Mouse (Mus musculus) left cerebral cortex, postnatal 4 days (tissue): ENCODE data around the gene Neurl1a. TPM values are rescaled to one million over a fixed set of nuclear protein-coding genes. Genes with fewer than 3 reads are reported as not detected.

Experiments
- DNase-seq: peaks from one replicate; pipeline ENCODE4 v3.0.0-alpha.2; 2022
- intact Hi-C: fragments of 180-260 bp; cut with DNase I; formaldehyde crosslinking; loops from one replicate; pipeline ENCODE4 v1.15.1; 2025
- total RNA-seq, 2 experiments: library from RNA; stranded (reverse); gene quantifications; 2 replicates each; pipeline ENCODE4 v1.2.3; 2021

Gene Neurl1a
- total RNA-seq, 2 experiments from 2014 or later, result 42.6 to 54.8 TPM

DNA sequence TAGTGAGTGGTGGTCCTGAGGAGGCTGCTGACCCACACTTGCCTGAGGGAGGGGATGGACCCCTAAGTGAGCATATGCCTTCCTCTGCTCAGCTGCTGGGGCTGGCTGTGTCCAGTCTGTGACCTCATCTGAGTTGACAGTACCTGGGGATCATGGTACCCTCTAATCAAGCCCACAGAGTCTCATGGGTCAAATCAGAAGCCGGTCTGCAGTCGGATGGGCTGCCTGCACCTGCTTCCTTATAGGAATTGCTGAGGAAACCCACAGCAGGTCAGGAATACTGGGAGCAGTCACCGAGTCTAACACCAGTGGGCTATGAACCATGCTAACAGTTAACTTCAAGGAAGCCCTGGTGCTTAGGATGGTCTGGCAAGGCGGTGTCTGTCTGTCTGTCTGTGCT, 31.8 kb downstream of the Neurl1a start:
- intact Hi-C loops, result no loop called here
- DNase-seq, result no peak

DNA sequence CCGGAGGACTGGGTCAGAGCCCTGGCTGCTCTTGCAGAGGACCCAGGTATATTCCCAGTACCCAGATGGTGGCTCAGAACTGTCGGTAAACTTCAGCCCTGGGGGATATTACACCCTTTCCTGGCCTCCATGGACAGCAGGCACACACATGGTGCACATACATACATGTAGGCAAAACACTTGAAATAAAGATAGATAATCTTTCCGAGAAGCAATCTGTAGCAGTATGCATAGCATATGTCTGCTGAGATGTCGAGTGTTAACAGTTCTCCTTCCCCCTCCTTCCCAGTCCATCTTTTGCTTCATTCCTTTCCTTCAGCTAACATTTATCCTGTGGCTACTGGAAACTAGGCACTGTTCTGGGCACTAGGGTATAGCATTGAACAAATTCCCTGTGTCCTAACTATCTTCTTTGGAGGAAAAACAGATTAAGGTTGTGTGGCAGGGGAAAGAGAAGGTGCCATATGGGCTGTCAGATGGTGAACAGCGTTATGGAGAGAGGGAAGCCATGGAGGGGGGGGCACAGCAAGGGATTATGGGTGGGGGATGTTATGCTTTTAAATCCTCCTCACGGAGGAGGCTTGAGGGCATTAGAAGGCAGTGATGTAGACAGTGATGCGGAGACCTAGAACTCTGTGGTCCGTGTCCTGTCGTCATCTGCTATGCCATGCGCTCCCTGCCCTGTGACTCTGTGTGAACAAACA, 33.1 kb downstream of the Neurl1a start:
- intact Hi-C loops, result no loop called here
- DNase-seq, result peak; percentile 74

DNA sequence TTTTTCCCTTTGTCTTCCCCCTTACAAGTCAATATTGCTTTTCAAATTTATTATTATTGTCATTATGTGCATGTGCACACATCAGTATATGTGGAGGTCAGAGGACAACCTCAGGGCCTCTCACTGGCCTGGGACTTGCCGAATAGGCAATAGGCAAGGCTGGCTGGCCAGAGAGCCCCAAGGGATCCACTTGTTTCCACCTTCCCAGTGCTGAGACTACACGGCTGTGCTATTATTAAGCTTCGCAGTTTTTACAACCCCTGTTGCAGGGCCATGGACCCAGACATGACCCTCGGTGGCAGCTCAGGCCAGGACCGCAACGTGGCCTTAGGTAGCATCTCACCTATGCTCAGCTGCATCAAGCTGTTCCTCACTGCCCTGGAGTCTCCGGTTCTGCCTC, 33.8 kb downstream of the Neurl1a start:
- DNase-seq, result no peak
- intact Hi-C loops, result no loop called here

GRCm38 (mm10) chr19:47213470-47213869, 34.9 kb downstream of the Neurl1a start:
- no peak for DNase-seq
- intact Hi-C loops, result no loop called here

- intact Hi-C loops, result no loop called here
- no peak for DNase-seq
Measured at GRCm38 (mm10) chr19:47216766-47217165, 38.1 kb downstream of the Neurl1a start.

GRCm38 (mm10) chr19:47219622-47220021, 41.0 kb downstream of the Neurl1a start:
- intact Hi-C loops, result no loop called here

GRCm38 (mm10) chr19:47220232-47220631, 41.6 kb downstream of the Neurl1a start:
- intact Hi-C loops, result no loop called here
- no peak for DNase-seq

More at GRCm38 (mm10) chr19:47219622-47220021, 41.0 kb downstream of the Neurl1a start:
- no peak for DNase-seq

GRCm38 (mm10) chr19:47221006-47221405, 42.4 kb downstream of the Neurl1a start:
- no peak for DNase-seq
- intact Hi-C loops, result no loop called here

DNA sequence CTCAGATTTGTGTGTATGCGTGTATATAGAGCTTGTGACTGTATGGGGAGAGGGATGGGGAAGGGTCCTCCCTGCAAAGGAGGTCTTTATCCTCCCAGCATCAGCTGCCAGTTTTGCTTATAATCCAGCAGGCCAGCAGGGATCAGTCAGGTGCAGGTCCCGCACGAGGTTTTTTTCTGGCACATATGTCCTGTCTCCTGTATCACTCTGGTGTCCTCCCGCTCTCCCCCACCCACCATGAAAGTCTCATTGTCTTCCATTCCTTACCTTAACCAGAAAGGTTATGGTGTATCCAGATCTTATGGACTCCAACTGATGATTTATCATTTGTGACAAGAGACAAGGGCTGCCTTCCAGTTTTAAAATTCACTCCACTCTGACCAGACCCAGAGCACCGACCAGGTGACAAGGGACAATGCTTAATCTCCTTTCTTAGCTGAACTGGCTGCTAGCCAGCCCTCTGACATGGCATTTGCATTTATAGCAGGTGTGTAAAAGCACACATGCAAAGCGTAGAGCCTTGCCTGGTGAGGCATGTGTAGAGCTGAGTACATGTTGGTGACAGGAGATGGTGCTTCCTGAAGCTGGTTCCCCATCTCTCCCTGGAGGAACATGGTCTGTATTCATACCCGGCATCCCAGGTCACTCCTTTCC, 43.0 kb downstream of the Neurl1a start:
- intact Hi-C loops, result no loop called here

DNA sequence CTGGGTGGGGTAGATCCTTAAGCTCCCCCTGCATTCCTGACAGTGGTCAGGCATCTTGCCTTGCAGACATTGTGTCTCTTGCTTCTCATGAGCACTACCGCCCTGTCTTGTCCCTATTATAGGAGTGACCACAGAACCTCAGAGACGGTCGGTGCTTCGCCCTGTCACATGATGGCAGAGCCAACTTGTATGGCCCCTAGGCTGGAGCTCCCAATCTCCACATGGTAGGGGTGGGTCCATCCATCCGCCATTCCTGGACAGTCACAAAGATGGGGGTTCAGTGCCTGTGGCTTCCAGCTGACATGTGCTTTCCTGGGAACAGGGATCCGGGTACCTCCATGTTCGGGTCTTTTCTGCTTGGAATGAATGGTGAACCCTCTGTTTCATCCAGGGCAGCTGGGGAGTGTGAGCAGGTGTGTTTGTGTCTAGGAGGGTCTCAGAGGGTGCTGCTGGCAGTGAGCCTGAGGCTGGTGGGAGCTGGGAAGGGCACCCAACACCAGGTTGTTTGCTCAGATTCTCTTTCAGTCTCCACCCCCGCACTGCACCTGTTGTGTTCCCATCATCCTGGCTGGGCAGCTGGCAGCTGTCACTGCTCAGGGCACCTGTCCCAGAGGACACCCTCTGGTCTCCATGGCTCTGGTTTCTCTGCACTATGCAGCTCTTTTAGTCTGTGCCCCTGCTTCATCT, 43.7 kb downstream of the Neurl1a start:
- DNase-seq, result peak; percentile 64
- intact Hi-C loops, result no loop called here

More for the DNA sequence above, 43.0 kb downstream of the Neurl1a start:
- DNase-seq, result no peak

- DNase-seq, result no peak
- intact Hi-C loops, result no loop called here
Measured at GRCm38 (mm10) chr19:47222841-47223557, 44.4 kb downstream of the Neurl1a start.

GRCm38 (mm10) chr19:47224743-47225142, 46.1 kb downstream of the Neurl1a start:
- intact Hi-C loops, result no loop called here
- no peak for DNase-seq

GRCm38 (mm10) chr19:47225791-47226190, 47.2 kb downstream of the Neurl1a start:
- intact Hi-C loops, result no loop called here
- no peak for DNase-seq

DNA sequence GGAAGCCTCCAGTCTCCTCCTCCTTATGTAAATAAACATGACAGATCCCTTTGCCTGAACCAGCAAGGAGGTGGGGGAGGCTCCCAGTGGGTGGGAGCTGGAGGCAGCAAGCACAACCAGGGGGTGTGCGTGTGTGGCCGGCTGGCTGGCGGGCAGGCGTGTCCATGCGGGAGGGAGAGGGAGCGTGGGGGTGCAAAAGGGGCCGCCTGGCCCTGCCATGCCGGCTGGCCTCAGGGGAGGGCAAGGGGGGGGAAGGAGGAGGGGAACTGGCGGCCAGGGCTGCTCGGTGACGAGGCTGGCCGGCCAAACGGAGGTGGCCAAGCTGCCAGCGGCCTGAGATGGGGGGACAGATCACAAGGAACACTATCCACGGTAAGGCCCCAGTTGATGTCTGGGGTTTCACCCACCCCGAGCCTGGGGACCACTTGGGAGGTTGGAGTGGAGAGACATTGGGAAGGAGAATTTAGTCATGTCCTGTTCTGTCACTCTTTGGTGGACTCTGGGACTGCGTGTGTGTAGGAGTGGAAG, 50.2 kb downstream of the Neurl1a start:
- intact Hi-C loops, result no loop called here
- DNase-seq, result peak; percentile 74

DNA sequence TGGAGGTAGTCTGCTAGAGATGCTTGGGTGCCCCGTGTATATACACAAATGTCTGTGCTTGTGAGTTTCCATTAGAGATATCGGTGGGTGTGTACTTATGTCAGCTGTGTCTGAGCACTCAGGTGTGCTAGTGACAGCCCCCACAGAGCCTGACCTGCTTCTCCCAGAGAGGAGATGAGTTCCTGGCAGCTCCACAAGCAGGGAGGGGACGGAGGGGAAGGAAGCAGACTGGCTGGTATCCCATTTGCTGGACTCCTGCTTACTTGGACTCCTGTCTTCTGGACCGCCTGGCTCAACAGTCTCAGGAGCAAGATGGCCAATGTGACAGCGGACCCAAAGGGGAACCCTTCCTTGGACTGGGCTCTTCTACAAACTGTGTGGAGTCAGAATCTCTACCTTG, 50.8 kb downstream of the Neurl1a start:
- intact Hi-C loops, result no loop called here

DNA sequence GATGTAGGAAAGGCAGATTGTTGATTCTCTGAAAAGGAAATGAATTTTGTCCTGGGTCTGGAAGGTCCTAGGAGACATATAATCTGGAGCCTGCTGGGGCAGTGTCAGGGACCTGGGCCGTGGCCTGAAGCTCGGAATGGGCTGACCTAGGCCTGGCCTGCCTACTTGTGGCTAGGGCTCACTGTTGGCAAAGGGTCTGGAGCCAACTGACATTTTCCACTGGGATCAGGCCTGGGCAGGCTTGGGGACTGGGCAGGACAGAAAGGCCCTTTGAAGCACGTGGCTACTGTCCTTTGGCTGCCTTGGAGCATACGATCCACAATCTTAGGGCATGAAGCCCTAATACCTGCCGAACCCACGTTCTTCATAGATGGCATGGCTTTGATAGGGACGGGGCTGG, 51.5 kb downstream of the Neurl1a start:
- intact Hi-C loops, result no loop called here
- no peak for DNase-seq

More for the DNA sequence above, 50.8 kb downstream of the Neurl1a start:
- DNase-seq, result no peak

- intact Hi-C loops, result no loop called here
- no peak for DNase-seq
Measured at GRCm38 (mm10) chr19:47230682-47231081, 52.1 kb downstream of the Neurl1a start.

GRCm38 (mm10) chr19:47231389-47231788, 52.8 kb downstream of the Neurl1a start:
- intact Hi-C loops, result no loop called here
- DNase-seq, result no peak

GRCm38 (mm10) chr19:47232077-47232865, 53.7 kb downstream of the Neurl1a start:
- DNase-seq, result no peak
- intact Hi-C loops, result no loop called here

- no peak for DNase-seq
- intact Hi-C loops, result no loop called here
Measured at GRCm38 (mm10) chr19:47233087-47233486, 54.5 kb downstream of the Neurl1a start.
